Mouse (Mus musculus): ENCODE data around the gene Olfr845. TPM values are rescaled to one million over a fixed set of nuclear protein-coding genes. Genes with fewer than 3 reads are reported as not detected.

Olfr845 gene
- polyA plus RNA-seq (2014; fragmentation: Nextera tagmentation; extraction: Ambion mirVana), result not detected in 2 replicates

DNA sequence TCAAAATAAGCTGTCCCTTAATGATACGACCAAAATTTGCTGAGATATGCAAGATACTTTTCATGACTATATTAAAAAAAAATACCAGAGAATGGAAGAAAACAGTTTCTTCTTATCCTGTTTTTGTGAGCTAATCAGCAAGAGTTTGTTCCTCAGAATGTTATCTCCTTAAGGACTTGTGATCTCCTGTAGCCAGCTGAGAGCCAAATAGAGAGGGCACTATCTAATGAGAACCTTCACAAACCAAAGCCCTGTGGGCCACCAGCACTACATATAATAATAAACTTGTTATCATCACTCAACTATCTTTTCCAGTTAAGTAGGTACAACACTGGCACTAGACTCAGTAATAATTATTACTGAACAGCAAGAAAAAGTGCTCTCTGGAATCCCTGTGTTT, at the start of gene Olfr845:
Gene Olfr845, plus strand, starts transcription at position 301 of the 400 bp plus-strand sequence.
- H3K27me3 ChIP-seq (ENCODE audit: control insufficient read depth, insufficient read depth, low read length), result no peaks in the 10 kb centered on the region
- 74% methylated on average over 1 of the region's 1 CpGs for WGBS
- H3K36me3 ChIP-seq (ENCODE audit: control insufficient read depth, insufficient read depth, low read length), result no peaks in the 10 kb centered on the region
- no peaks in the 10 kb centered on the region for H3K9me3 ChIP-seq (ENCODE audit: control insufficient read depth, low read length)
- H3K4me1 ChIP-seq (ENCODE audit: control insufficient read depth, insufficient read depth, low read length), result no peaks in the 10 kb centered on the region
- no peak for ATAC-seq (ENCODE audit: low FRiP score, low TSS enrichment)
- H3K9ac ChIP-seq (ENCODE audit: low read depth, low read length), result no peak within 1 kb of the TSS
- H3K4me3 ChIP-seq (ENCODE audit: low read length), result no peak within 1 kb of the TSS
- H3K27ac ChIP-seq (ENCODE audit: low read depth, low read length), result no peak within 1 kb of the TSS
- no peak within 1 kb of the TSS for H3K4me2 ChIP-seq (replicated peaks; ENCODE audit: low read depth, low read length)

DNA sequence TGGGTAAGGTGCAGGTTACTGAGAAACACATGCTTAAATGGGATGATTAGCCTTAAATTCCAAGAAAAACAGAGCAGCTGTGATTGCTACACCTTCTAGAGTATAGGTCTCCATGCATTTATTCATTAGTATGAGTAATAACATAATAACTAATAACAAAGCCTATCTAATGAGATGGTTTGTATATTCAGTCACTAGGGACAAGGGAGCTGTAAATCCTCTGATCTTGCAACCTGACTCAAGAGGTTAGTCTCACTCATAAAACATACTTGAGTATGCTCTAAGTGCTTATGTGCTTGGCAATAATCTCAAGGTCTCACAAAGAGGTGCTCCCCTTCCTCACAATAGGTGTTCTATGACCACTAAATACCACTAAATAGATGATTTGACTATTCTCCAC, 20.2 kb upstream of the Olfr845 start, which contains the start of gene Olfr844:
Gene Olfr844, plus strand, starts transcription at position 301 of the 400 bp plus-strand sequence.
- Histone ChIP-seq H3K27me3 (ENCODE audit: control insufficient read depth, insufficient read depth, low read length) (no peaks in the 10 kb centered on the region), H3K36me3 (ENCODE audit: control insufficient read depth, insufficient read depth, low read length) (no peaks in the 10 kb centered on the region), H3K4me1 (ENCODE audit: control insufficient read depth, insufficient read depth, low read length) (no peaks in the 10 kb centered on the region), H3K4me2 (replicated peaks; ENCODE audit: low read depth, low read length) (no peak within 1 kb of the TSS), H3K9me3 (ENCODE audit: control insufficient read depth, low read length) (peaks cover 3% of the 10 kb centered on the region; the same call in 1 of the 2 replicates), H3K4me3 (ENCODE audit: low read length) (no peak within 1 kb of the TSS), H3K27ac (ENCODE audit: low read depth, low read length) (no peak within 1 kb of the TSS), H3K9ac (ENCODE audit: low read depth, low read length) (no peak within 1 kb of the TSS)
- no peak for ATAC-seq (ENCODE audit: low FRiP score, low TSS enrichment)

DNA sequence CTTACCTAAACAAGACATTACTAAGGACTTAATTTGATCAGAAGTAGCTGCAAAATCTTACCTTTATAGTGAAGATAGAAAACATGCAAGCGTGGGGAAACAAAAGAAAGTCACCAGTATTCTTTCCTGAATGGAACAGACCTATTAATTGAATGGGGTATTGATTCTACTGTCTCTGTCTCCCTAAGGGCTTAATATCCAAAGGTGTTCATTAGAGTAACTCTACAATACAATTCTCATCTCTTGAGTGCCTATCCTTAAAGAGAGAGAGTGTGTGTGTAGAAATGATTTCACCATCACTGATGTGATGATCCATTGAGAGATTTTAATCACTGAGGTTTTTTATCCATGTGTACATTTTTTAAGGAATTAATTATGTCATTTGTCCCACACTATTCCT, 27.6 kb downstream of the Olfr845 start, which contains the start of gene Olfr846:
Gene Olfr846, minus strand, starts transcription at position 101 of the 400 bp plus-strand sequence.
- H3K36me3 ChIP-seq (ENCODE audit: control insufficient read depth, insufficient read depth, low read length), result no peaks in the 10 kb centered on the region
- no peak within 1 kb of the TSS for H3K27ac ChIP-seq (ENCODE audit: low read depth, low read length)
- H3K9me3 ChIP-seq (ENCODE audit: control insufficient read depth, low read length), result peaks cover 3% of the 10 kb centered on the region; the same call in 1 of the 2 replicates
- H3K4me2 ChIP-seq (replicated peaks; ENCODE audit: low read depth, low read length), result no peak within 1 kb of the TSS
- no peak for ATAC-seq (ENCODE audit: low FRiP score, low TSS enrichment)
- H3K9ac ChIP-seq (ENCODE audit: low read depth, low read length), result no peak within 1 kb of the TSS
- WGBS, result 77% methylated on average over 1 of the region's 1 CpGs
- H3K27me3 ChIP-seq (ENCODE audit: control insufficient read depth, insufficient read depth, low read length), result no peaks in the 10 kb centered on the region
- no peaks in the 10 kb centered on the region for H3K4me1 ChIP-seq (ENCODE audit: control insufficient read depth, insufficient read depth, low read length)
- no peak within 1 kb of the TSS for H3K4me3 ChIP-seq (ENCODE audit: low read length)

DNA sequence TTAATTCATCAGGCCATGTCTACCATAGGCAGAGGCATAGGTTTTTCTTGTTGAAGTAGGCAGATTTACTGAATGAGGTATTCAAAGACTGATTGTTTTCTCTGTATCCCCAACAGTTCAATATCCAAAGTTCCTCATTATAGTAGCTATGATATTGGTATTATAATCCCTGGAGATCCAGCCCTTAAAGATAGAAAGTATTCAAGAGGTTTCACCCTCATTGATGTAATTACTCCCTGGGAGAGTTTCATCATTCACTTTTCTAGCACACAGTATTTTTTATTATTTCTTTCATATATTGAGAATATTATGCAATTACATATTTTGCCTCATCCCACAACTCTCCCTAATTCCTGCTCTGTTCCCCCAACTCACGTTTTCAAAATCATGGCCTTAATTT, 42.3 kb downstream of the Olfr845 start, which contains the start of gene Olfr847:
Gene Olfr847, minus strand, starts transcription at position 101 of the 400 bp plus-strand sequence.
- no peak for ATAC-seq (ENCODE audit: low FRiP score, low TSS enrichment)
- H3K4me1 ChIP-seq (ENCODE audit: control insufficient read depth, insufficient read depth, low read length), result no peaks in the 10 kb centered on the region
- no peaks in the 10 kb centered on the region for H3K27me3 ChIP-seq (ENCODE audit: control insufficient read depth, insufficient read depth, low read length)
- H3K9ac ChIP-seq (ENCODE audit: low read depth, low read length), result no peak within 1 kb of the TSS
- H3K9me3 ChIP-seq (ENCODE audit: control insufficient read depth, low read length), result no peaks in the 10 kb centered on the region
- H3K27ac ChIP-seq (ENCODE audit: low read depth, low read length), result no peak within 1 kb of the TSS
- H3K4me3 ChIP-seq (ENCODE audit: low read length), result no peak within 1 kb of the TSS
- 68% methylated on average over 1 of the region's 1 CpGs for WGBS
- no peaks in the 10 kb centered on the region for H3K36me3 ChIP-seq (ENCODE audit: control insufficient read depth, insufficient read depth, low read length)
- H3K4me2 ChIP-seq (replicated peaks; ENCODE audit: low read depth, low read length), result no peak within 1 kb of the TSS

Other genes with a start within 250 kb of the Olfr845 start
- not detected in 2 replicates for gene Olfr836, start 216.1 kb upstream of the Olfr845 start, polyA plus RNA-seq (2014; fragmentation: Nextera tagmentation; extraction: Ambion mirVana)
- not detected in 2 replicates for gene Olfr837, start 200.1 kb upstream of the Olfr845 start, polyA plus RNA-seq (2014; fragmentation: Nextera tagmentation; extraction: Ambion mirVana)
- gene Olfr839-ps1, start 159.1 kb upstream of the Olfr845 start, polyA plus RNA-seq (2014; fragmentation: Nextera tagmentation; extraction: Ambion mirVana), result not detected in 2 replicates
- not detected in 2 replicates for gene Olfr843, start 84.5 kb upstream of the Olfr845 start, polyA plus RNA-seq (2014; fragmentation: Nextera tagmentation; extraction: Ambion mirVana)
- not detected in 2 replicates for gene Olfr844, start 20.1 kb upstream of the Olfr845 start, polyA plus RNA-seq (2014; fragmentation: Nextera tagmentation; extraction: Ambion mirVana)
- gene Olfr846, start 27.5 kb downstream of the Olfr845 start, polyA plus RNA-seq (2014; fragmentation: Nextera tagmentation; extraction: Ambion mirVana), result not detected in 2 replicates
- not detected in 2 replicates for gene Olfr847, start 42.2 kb downstream of the Olfr845 start, polyA plus RNA-seq (2014; fragmentation: Nextera tagmentation; extraction: Ambion mirVana)
- gene Olfr849, start 103.8 kb downstream of the Olfr845 start, polyA plus RNA-seq (2014; fragmentation: Nextera tagmentation; extraction: Ambion mirVana), result not detected in 2 replicates
- gene Olfr850, start 141.8 kb downstream of the Olfr845 start, polyA plus RNA-seq (2014; fragmentation: Nextera tagmentation; extraction: Ambion mirVana), result not detected in 2 replicates
- not detected in 2 replicates for gene Olfr851, start 156.8 kb downstream of the Olfr845 start, polyA plus RNA-seq (2014; fragmentation: Nextera tagmentation; extraction: Ambion mirVana)
- gene Olfr853, start 204.6 kb downstream of the Olfr845 start, polyA plus RNA-seq (2014; fragmentation: Nextera tagmentation; extraction: Ambion mirVana), result not detected in 2 replicates
- not detected in 2 replicates for gene Olfr854, start 230.9 kb downstream of the Olfr845 start, polyA plus RNA-seq (2014; fragmentation: Nextera tagmentation; extraction: Ambion mirVana)
- not detected in 2 replicates for gene Olfr855, start 246.2 kb downstream of the Olfr845 start, polyA plus RNA-seq (2014; fragmentation: Nextera tagmentation; extraction: Ambion mirVana)